Mouse (Mus musculus) megakaryocyte, embryonic 14.5 days (primary cell): ENCODE measurements around the gene Maml2. TPM values are rescaled to one million over a fixed set of nuclear protein-coding genes. Genes with fewer than 3 reads are reported as not detected.

Source experiments
- H3K27me3 ChIP-seq: replicated peaks from 2 replicates; pipeline ENCODE3; 2012; ENCODE audit warnings: inconsistent platforms
- H3K36me3 ChIP-seq: replicated peaks from 2 replicates; pipeline ENCODE3; 2012; ENCODE audit warnings: low read length, inconsistent platforms, mixed read lengths
- H3K4me1 ChIP-seq: 2 replicates; pipeline ENCODE4 v1.6.1; 2012; ENCODE audit warnings: inconsistent platforms
- H3K4me3 ChIP-seq: replicated peaks from 2 replicates; pipeline ENCODE3; 2012; ENCODE audit warnings: moderate library complexity, mild to moderate bottlenecking, inconsistent platforms
- H3K9me3 ChIP-seq: 2 replicates; pipeline ENCODE4 v1.6.1; 2012; ENCODE audit warnings: inconsistent platforms
- FLI1 ChIP-seq: IDR thresholded peaks from 2 replicates; pipeline ENCODE4 v1.6.1; 2012; ENCODE audit warnings: low read length, inconsistent platforms, mixed read lengths
- GATA1 ChIP-seq: IDR thresholded peaks from 3 replicates; pipeline ENCODE4 v1.6.1; 2012; ENCODE audit warnings: mixed read lengths, low read length, inconsistent platforms, borderline replicate concordance
- polyA plus RNA-seq: library from polyadenylated mRNA; stranded (reverse); fragments of >175 nt; gene quantifications from 2 replicates; pipeline ENCODE4 v1.2.3, GENCODE M21; 2012; ENCODE audit warnings: low replicate concordance; ENCODE audit not compliant: insufficient read depth

Gene Maml2
- polyA plus RNA-seq, 1 experiment: 0.09 TPM

- Histone ChIP-seq H3K9me3 (no peaks in the 10 kb centered on the region), H3K36me3 (no peaks in the 10 kb centered on the region), H3K4me3 (no peak overlapping the region), H3K4me1 (peaks cover 40% of the 10 kb centered on the region), H3K27me3 (no peaks in the 10 kb centered on the region)
- TF ChIP-seq FLI1 (no peak), GATA1 (no peak)
These were observed 258.9 kb downstream of the Maml2 start for GRCm38 (mm10) chr9:13556696-13557095.

- Histone ChIP-seq H3K4me3 (no peak overlapping the region), H3K36me3 (no peaks in the 10 kb centered on the region), H3K27me3 (no peaks in the 10 kb centered on the region), H3K4me1 (peaks cover 55% of the 10 kb centered on the region), H3K9me3 (no peaks in the 10 kb centered on the region)
- TF ChIP-seq GATA1: no peak
- TF ChIP-seq FLI1: no peak
These were observed 261.1 kb downstream of the Maml2 start for GRCm38 (mm10) chr9:13558811-13559372.

GRCm38 (mm10) chr9:13560651-13561050, 262.9 kb downstream of the Maml2 start:
- Histone ChIP-seq H3K27me3 (peaks cover 2% of the 10 kb centered on the region), H3K9me3 (no peaks in the 10 kb centered on the region), H3K36me3 (no peaks in the 10 kb centered on the region), H3K4me3 (no peak overlapping the region), H3K4me1 (peaks cover 62% of the 10 kb centered on the region)
- TF ChIP-seq GATA1 (no peak), FLI1 (no peak)

- TF ChIP-seq GATA1 (no peak), FLI1 (no peak)
- Histone ChIP-seq H3K27me3 (peaks cover 2% of the 10 kb centered on the region), H3K9me3 (no peaks in the 10 kb centered on the region), H3K4me1 (peaks cover 55% of the 10 kb centered on the region), H3K36me3 (no peaks in the 10 kb centered on the region), H3K4me3 (no peak overlapping the region)
These were observed 263.6 kb downstream of the Maml2 start for GRCm38 (mm10) chr9:13561335-13561734.

GRCm38 (mm10) chr9:13563475-13564414, 266.0 kb downstream of the Maml2 start:
- H3K4me1 ChIP-seq: peaks cover 50% of the 10 kb centered on the region
- H3K4me3 ChIP-seq: no peak overlapping the region
- H3K9me3 ChIP-seq: no peaks in the 10 kb centered on the region
- peaks cover 10% of the 10 kb centered on the region for H3K27me3 ChIP-seq
- no peak for TF ChIP-seq FLI1
- no peak for TF ChIP-seq GATA1
- no peaks in the 10 kb centered on the region for H3K36me3 ChIP-seq

GRCm38 (mm10) chr9:13565343-13566019, 267.7 kb downstream of the Maml2 start:
- TF ChIP-seq GATA1 (no peak), FLI1 (no peak)
- Histone ChIP-seq H3K4me1 (peaks cover 35% of the 10 kb centered on the region), H3K9me3 (no peaks in the 10 kb centered on the region), H3K27me3 (peaks cover 13% of the 10 kb centered on the region), H3K4me3 (no peak overlapping the region), H3K36me3 (no peaks in the 10 kb centered on the region)

- Histone ChIP-seq H3K4me3 (no peak overlapping the region), H3K4me1 (peaks cover 27% of the 10 kb centered on the region), H3K36me3 (no peaks in the 10 kb centered on the region), H3K9me3 (no peaks in the 10 kb centered on the region), H3K27me3 (peaks cover 13% of the 10 kb centered on the region)
- TF ChIP-seq GATA1 (no peak), FLI1 (no peak)
These were observed 268.6 kb downstream of the Maml2 start for GRCm38 (mm10) chr9:13566154-13566885.

GRCm38 (mm10) chr9:13569023-13569422, 271.3 kb downstream of the Maml2 start:
- Histone ChIP-seq H3K36me3 (no peaks in the 10 kb centered on the region), H3K4me3 (no peak overlapping the region), H3K9me3 (peaks cover 8% of the 10 kb centered on the region; the same call in 1 of the 2 replicates), H3K4me1 (peaks cover 9% of the 10 kb centered on the region), H3K27me3 (peaks cover 13% of the 10 kb centered on the region)
- TF ChIP-seq FLI1 (no peak), GATA1 (no peak)

- TF ChIP-seq FLI1 (no peak), GATA1 (no peak)
- Histone ChIP-seq H3K9me3 (peaks cover 8% of the 10 kb centered on the region; the same call in 1 of the 2 replicates), H3K36me3 (no peaks in the 10 kb centered on the region), H3K27me3 (peaks cover 6% of the 10 kb centered on the region), H3K4me3 (no peak overlapping the region), H3K4me1 (peaks cover 19% of the 10 kb centered on the region)
These were observed 275.1 kb downstream of the Maml2 start for GRCm38 (mm10) chr9:13572847-13573246.

GRCm38 (mm10) chr9:13574059-13574458, 276.3 kb downstream of the Maml2 start:
- Histone ChIP-seq H3K4me3 (no peak overlapping the region), H3K9me3 (peaks cover 8% of the 10 kb centered on the region; the same call in 1 of the 2 replicates), H3K4me1 (peaks cover 20% of the 10 kb centered on the region), H3K27me3 (peaks cover under 1% of the 10 kb centered on the region), H3K36me3 (no peaks in the 10 kb centered on the region)
- TF ChIP-seq FLI1 (no peak), GATA1 (no peak)
